Comparison of ENCODE assay signal across 8 mouse cellular contexts in genomic region chr15:93513939-93514341, GRCm38 (mm10).
DNase-seq lines count a peak whose midpoint lies in the region; ATAC-seq lines count a peak whose summit lies in the region.

No protein-coding gene starts in this region.

- peaks cover 2% of the 10 kb centered on the region for H3K4me1 ChIP-seq in hindbrain, embryonic 11.5 days (replicated peaks; ENCODE audit: control insufficient read depth, insufficient read depth, low read length)
- peaks cover 74% of the 10 kb centered on the region for H3K4me1 ChIP-seq in limb, embryonic 12.5 days (replicated peaks)

- H3K4me3 ChIP-seq in hindbrain, embryonic 11.5 days (ENCODE audit: low read depth, low read length), result no peak overlapping the region
- no peak overlapping the region for H3K4me3 ChIP-seq in limb, embryonic 12.5 days (replicated peaks)

- H3K9me3 ChIP-seq in hindbrain, embryonic 11.5 days (ENCODE audit: control insufficient read depth, low read length), result no peaks in the 10 kb centered on the region
- H3K9me3 ChIP-seq in limb, embryonic 12.5 days, result no peaks in the 10 kb centered on the region

- H3K4me2 ChIP-seq in hindbrain, embryonic 11.5 days (replicated peaks; ENCODE audit: low read depth, low read length), result no peak overlapping the region
- H3K4me2 ChIP-seq in limb, embryonic 12.5 days, result peak overlapping the region; percentile 42

- peak; percentile 71 for ATAC-seq in activated CD4-positive, CD25-positive, alpha-beta regulatory T cell, adult 4 months
- no peak for ATAC-seq in hindbrain, embryonic 11.5 days (ENCODE audit: low FRiP score)
- ATAC-seq in limb, embryonic 12.5 days (ENCODE audit: insufficient number of reproducible peaks, insufficient read depth, low FRiP score, low TSS enrichment, low read depth), result no peak

- H3K27ac ChIP-seq in hindbrain, embryonic 11.5 days (ENCODE audit: low read depth, low read length), result no peak overlapping the region
- H3K27ac ChIP-seq in limb, embryonic 12.5 days, result no peak overlapping the region

- H3K9ac ChIP-seq in hindbrain, embryonic 11.5 days (ENCODE audit: low read depth, low read length), result no peak overlapping the region
- no peak overlapping the region for H3K9ac ChIP-seq in limb, embryonic 12.5 days (replicated peaks)

- H3K27me3 ChIP-seq in hindbrain, embryonic 11.5 days (ENCODE audit: control insufficient read depth, insufficient read depth, low read length), result peaks cover 13% of the 10 kb centered on the region; the same call in 1 of the 2 replicates
- no peaks in the 10 kb centered on the region; the same call in 1 of the 2 replicates for H3K27me3 ChIP-seq in limb, embryonic 12.5 days

- peak; percentile 62 for DNase-seq in adrenal gland, adult 2 months
- DNase-seq in adrenal gland, postnatal 4 days (ENCODE audit: low spot score in 2 of 2), result no peak
- DNase-seq in hindbrain, embryonic 11.5 days (ENCODE audit: low spot score), result peak; percentile 32
- DNase-seq in thymus, postnatal 0 days (ENCODE audit: low spot score), result peak; percentile 64
- no peak for DNase-seq in cerebellum, postnatal 14 days
- DNase-seq in ovary, postnatal 36 days (ENCODE audit: low spot score), result no peak

- 3% methylated on average over 10 of the region's 10 CpGs for WGBS in hindbrain, embryonic 11.5 days
- under 1% methylated on average over 10 of the region's 10 CpGs for WGBS in limb, embryonic 12.5 days

- no peaks in the 10 kb centered on the region for H3K36me3 ChIP-seq in hindbrain, embryonic 11.5 days (ENCODE audit: control insufficient read depth, insufficient read depth, low read length)
- H3K36me3 ChIP-seq in limb, embryonic 12.5 days, result peaks cover 19% of the 10 kb centered on the region

Comparison
In these comparisons a context has a peak if more than half of its experiments do, and no peak if none do; other contexts are left out.
1. DNase-seq: peak in adrenal gland, adult 2 months (single experiment), hindbrain, embryonic 11.5 days (single experiment) and thymus, postnatal 0 days (single experiment); none in adrenal gland, postnatal 4 days (0 of 2), cerebellum, postnatal 14 days (0 of 2) and ovary, postnatal 36 days (single experiment).